Mouse (Mus musculus) kidney, embryonic 16.5 days (tissue): ENCODE data around the gene Camk2g. TPM values are rescaled to one million over a fixed set of nuclear protein-coding genes. Genes with fewer than 3 reads are reported as not detected.
A peak's percentile ranks its signal among the peaks of the same experiment; 100 is the strongest.

Experiments used
- ATAC-seq: fragments of 200-750 bp; cut with Nextera tagmentation; 2 replicates; pipeline ENCODE4 v1.8.0; 2017; ENCODE audit warnings: moderate TSS enrichment; ENCODE audit not compliant: low FRiP score, low TSS enrichment
- H3K27ac ChIP-seq: fragments of 300-500 bp; sonication (generic); 2 replicates; pipeline ENCODE4 v1.5.1; 2014; ENCODE audit warnings: low read length
- H3K27me3 ChIP-seq: fragments of 300-500 bp; sonication (generic); 2 replicates; pipeline ENCODE4 v1.6.1; 2014; ENCODE audit warnings: low read length, control low read depth, mixed read lengths; ENCODE audit not compliant: insufficient read depth
- H3K36me3 ChIP-seq: fragments of 300-500 bp; sonication (generic); 2 replicates; pipeline ENCODE4 v1.6.1; 2014; ENCODE audit warnings: low read length, control low read depth, mixed read lengths; ENCODE audit not compliant: insufficient read depth
- H3K4me1 ChIP-seq: fragments of 300-500 bp; sonication (generic); 2 replicates; pipeline ENCODE4 v1.6.1; 2014; ENCODE audit warnings: low read length, control low read depth, mixed read lengths; ENCODE audit not compliant: insufficient read depth
- H3K4me2 ChIP-seq: fragments of 300-500 bp; sonication (generic); replicated peaks from 2 replicates; pipeline ENCODE4 v1.6.1; 2014; ENCODE audit warnings: low read depth, low read length
- H3K4me3 ChIP-seq: fragments of 300-500 bp; sonication (generic); 2 replicates; pipeline ENCODE4 v1.5.1; 2014; ENCODE audit warnings: mild to moderate bottlenecking, low read length
- H3K9ac ChIP-seq: fragments of 300-500 bp; sonication (generic); replicated peaks from 2 replicates; pipeline ENCODE4 v1.6.1; 2014; ENCODE audit warnings: low read length
- H3K9me3 ChIP-seq: fragments of 300-500 bp; sonication (generic); 2 replicates; pipeline ENCODE4 v1.6.1; 2016; ENCODE audit warnings: low read length, control low read depth
- WGBS: fragments of 180-500 bp; shearing (Covaris S2); extraction: QIAGEN DNeasy Blood & Tissue Kit; methylation state at CpG from one replicate; pipeline ENCODE4 v1.1.7; 2014; 5-methylcytosine and 5-hydroxymethylcytosine counted together
- polyA plus RNA-seq: library from polyadenylated mRNA; unstranded; fragments of >200 nt; fragmentation: Nextera tagmentation; extraction: Ambion mirVana; gene quantifications from 2 replicates; pipeline ENCODE4 v1.2.1, GENCODE M21; 2015

Camk2g gene
- polyA plus RNA-seq, 1 experiment from 2014 or later, result 46.0 TPM

- Histone ChIP-seq H3K4me2 (no peak overlapping the region), H3K4me1 (peaks cover 14% of the 10 kb centered on the region; the same call in 1 of the 2 replicates), H3K27me3 (no peaks in the 10 kb centered on the region), H3K4me3 (no peak overlapping the region), H3K9ac (no peak overlapping the region), H3K9me3 (no peaks in the 10 kb centered on the region), H3K27ac (0 out of 2 replicates have a peak overlapping the region, but pooled peaks have one; percentile 8), H3K36me3 (no peaks in the 10 kb centered on the region)
- ATAC-seq, result peak; percentile 23; the same call in 1 of the 2 replicates
- 40% methylated on average over 9 of the region's 9 CpGs for WGBS
Observed at GRCm38 (mm10) chr14:20831141-20831910, 37.4 kb upstream of the Camk2g start.

GRCm38 (mm10) chr14:20829523-20830366 is 35.9 kb upstream of the Camk2g start:
- Histone ChIP-seq H3K9ac (0 out of 2 replicates have a peak overlapping the region, but pooled peaks have one; percentile 26), H3K4me1 (peaks cover 10% of the 10 kb centered on the region; the same call in 1 of the 2 replicates), H3K27ac (peak overlapping the region; percentile 46; the same call in 1 of the 2 replicates), H3K4me3 (no peak overlapping the region), H3K9me3 (no peaks in the 10 kb centered on the region), H3K4me2 (no peak overlapping the region), H3K36me3 (no peaks in the 10 kb centered on the region), H3K27me3 (no peaks in the 10 kb centered on the region)
- no peak for ATAC-seq
- WGBS, result 68% methylated on average over 12 of the region's 12 CpGs

- Histone ChIP-seq H3K4me2 (no peak overlapping the region), H3K9ac (no peak overlapping the region), H3K4me1 (peaks cover 10% of the 10 kb centered on the region; the same call in 1 of the 2 replicates), H3K27me3 (no peaks in the 10 kb centered on the region), H3K36me3 (no peaks in the 10 kb centered on the region), H3K27ac (no peak overlapping the region), H3K9me3 (no peaks in the 10 kb centered on the region), H3K4me3 (no peak overlapping the region)
- no peak for ATAC-seq
- 79% methylated on average over 3 of the region's 3 CpGs for WGBS
Observed at GRCm38 (mm10) chr14:20828524-20828923, 34.6 kb upstream of the Camk2g start.

GRCm38 (mm10) chr14:20827491-20827890 is 33.6 kb upstream of the Camk2g start:
- 90% methylated on average over 5 of the region's 5 CpGs for WGBS
- H3K9me3 ChIP-seq, result no peaks in the 10 kb centered on the region
- no peak overlapping the region for H3K9ac ChIP-seq
- H3K4me3 ChIP-seq, result no peak overlapping the region
- H3K27ac ChIP-seq, result no peak overlapping the region
- no peaks in the 10 kb centered on the region for H3K27me3 ChIP-seq
- H3K4me2 ChIP-seq, result no peak overlapping the region
- H3K36me3 ChIP-seq, result no peaks in the 10 kb centered on the region
- peaks cover 10% of the 10 kb centered on the region; the same call in 1 of the 2 replicates for H3K4me1 ChIP-seq
- no peak for ATAC-seq

GRCm38 (mm10) chr14:20827061-20827460 is 33.2 kb upstream of the Camk2g start:
- ATAC-seq, result no peak
- no peak overlapping the region for H3K27ac ChIP-seq
- WGBS, result 63% methylated on average over 8 of the region's 8 CpGs

GRCm38 (mm10) chr14:20825516-20825915 is 31.6 kb upstream of the Camk2g start:
- Histone ChIP-seq H3K4me2 (no peak overlapping the region), H3K4me3 (no peak overlapping the region), H3K4me1 (no peaks in the 10 kb centered on the region), H3K36me3 (no peaks in the 10 kb centered on the region), H3K9me3 (no peaks in the 10 kb centered on the region), H3K9ac (no peak overlapping the region), H3K27ac (no peak overlapping the region), H3K27me3 (no peaks in the 10 kb centered on the region)
- 100% methylated on average over 2 of the region's 2 CpGs for WGBS
- no peak for ATAC-seq

More at GRCm38 (mm10) chr14:20827061-20827460, 33.2 kb upstream of the Camk2g start:
- peaks cover 10% of the 10 kb centered on the region; the same call in 1 of the 2 replicates for H3K4me1 ChIP-seq
- no peak overlapping the region for H3K4me3 ChIP-seq
- no peaks in the 10 kb centered on the region for H3K36me3 ChIP-seq
- no peak overlapping the region for H3K4me2 ChIP-seq
- H3K9ac ChIP-seq, result no peak overlapping the region
- H3K27me3 ChIP-seq, result no peaks in the 10 kb centered on the region
- no peaks in the 10 kb centered on the region for H3K9me3 ChIP-seq

- Histone ChIP-seq H3K36me3 (no peaks in the 10 kb centered on the region), H3K9me3 (no peaks in the 10 kb centered on the region), H3K4me3 (no peak overlapping the region), H3K9ac (no peak overlapping the region), H3K27ac (no peak overlapping the region), H3K4me2 (no peak overlapping the region), H3K27me3 (no peaks in the 10 kb centered on the region), H3K4me1 (no peaks in the 10 kb centered on the region; the same call in 1 of the 2 replicates)
- WGBS, result 78% methylated on average over 1 of the region's 1 CpGs
- ATAC-seq, result no peak
Observed at GRCm38 (mm10) chr14:20824517-20824916, 30.6 kb upstream of the Camk2g start.

- H3K4me2 ChIP-seq, result no peak overlapping the region
- no peak overlapping the region for H3K27ac ChIP-seq
- H3K27me3 ChIP-seq, result no peaks in the 10 kb centered on the region
- H3K4me3 ChIP-seq, result no peak overlapping the region
- no peaks in the 10 kb centered on the region for H3K36me3 ChIP-seq
- H3K4me1 ChIP-seq, result no peaks in the 10 kb centered on the region; the same call in 1 of the 2 replicates
- 76% methylated on average over 3 of the region's 3 CpGs for WGBS
- H3K9ac ChIP-seq, result no peak overlapping the region
- H3K9me3 ChIP-seq, result peaks cover 2% of the 10 kb centered on the region; the same call in 1 of the 2 replicates
- no peak for ATAC-seq
Observed at GRCm38 (mm10) chr14:20815448-20815847, 21.6 kb upstream of the Camk2g start.

GRCm38 (mm10) chr14:20811779-20812406 is 18.0 kb upstream of the Camk2g start:
- Histone ChIP-seq H3K27ac (no peak overlapping the region), H3K27me3 (no peaks in the 10 kb centered on the region), H3K36me3 (no peaks in the 10 kb centered on the region), H3K4me3 (no peak overlapping the region), H3K4me1 (no peaks in the 10 kb centered on the region), H3K9ac (no peak overlapping the region), H3K9me3 (peaks cover under 1% of the 10 kb centered on the region; the same call in 1 of the 2 replicates), H3K4me2 (no peak overlapping the region)
- ATAC-seq, result no peak
- WGBS, result 49% methylated on average over 7 of the region's 7 CpGs
